Mouse (Mus musculus): ENCODE measurements around the gene Nfia.

GRCm38 (mm10) chr4:98166379-98166778 lies 393.8 kb downstream of the Nfia start:
- no peak for TF ChIP-seq CTCF (IDR thresholded peaks at IDR 0.05; ENCODE audit: insufficient read depth, low read length)
- no peak for TF ChIP-seq POLR2A (IDR thresholded peaks at IDR 0.05; ENCODE audit: borderline replicate concordance, extremely low read depth, low read depth, low read length)

Measured in lung, adult 2 months (tissue).